Mouse (Mus musculus): Measurements from ENCODE around the gene Tmem89. TPM values are rescaled to one million over a fixed set of nuclear protein-coding genes. Genes with fewer than 3 reads are reported as not detected.

Gene Tmem89
- polyA plus RNA-seq, 2 experiments: 0.24 TPM; not detected in 1

DNA sequence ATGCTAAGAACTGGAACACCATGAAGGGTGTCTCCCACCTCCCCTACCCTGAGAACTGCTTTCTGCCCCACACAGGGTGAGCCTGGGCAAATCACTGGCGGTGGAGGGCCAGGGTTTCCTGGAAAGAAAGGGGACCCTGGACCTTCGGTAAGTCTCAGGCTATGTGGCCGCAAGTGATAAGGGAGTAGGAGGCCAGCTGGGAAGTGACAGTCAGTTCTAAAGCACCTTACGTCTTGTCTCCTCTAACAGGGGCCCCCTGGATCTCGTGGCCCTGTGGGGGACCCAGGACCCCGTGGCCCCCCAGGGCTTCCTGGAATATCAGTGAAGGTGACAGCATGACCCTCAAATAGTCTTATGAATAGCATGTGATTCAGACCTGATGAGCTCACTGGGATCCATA, 49.9 kb downstream of the Tmem89 start:
- no peak for TF ChIP-seq POLR2A (IDR thresholded peaks at IDR 0.05; ENCODE audit: borderline replicate concordance, extremely low read depth, insufficient read depth, insufficient read length)
- DNase-seq (ENCODE audit: low spot score) (no peak), ATAC-seq (ENCODE audit: low FRiP score, low read depth) (no peak)
- H3K27ac ChIP-seq (replicated peaks; ENCODE audit: low read depth, low read length): no peak overlapping the region
- H3K4me1 ChIP-seq (ENCODE audit: control insufficient read depth, insufficient read depth, low read length): no peaks in the 10 kb centered on the region
- H3K9ac ChIP-seq (ENCODE audit: low read depth, low read length, severe bottlenecking): no peak overlapping the region
- no peaks in the 10 kb centered on the region for H3K36me3 ChIP-seq (ENCODE audit: control insufficient read depth, insufficient read depth, low read length)
- no peak overlapping the region for H3K4me2 ChIP-seq (replicated peaks; ENCODE audit: low read depth, low read length, severe bottlenecking)
- H3K27me3 ChIP-seq (ENCODE audit: control insufficient read depth, insufficient read depth, low read length): no peaks in the 10 kb centered on the region
- no peaks in the 10 kb centered on the region for H3K9me3 ChIP-seq (ENCODE audit: control insufficient read depth, low read length)
- WGBS: 85% methylated on average over 6 of the region's 6 CpGs
- H3K4me3 ChIP-seq (replicated peaks; ENCODE audit: low read length): no peak overlapping the region

Other genes with a start within 250 kb of the Tmem89 start
- gene Prkar2a, start 225.3 kb upstream of the Tmem89 start, polyA plus RNA-seq (2012; rRNA removed): 18.5 and 20.4 TPM in 2 replicates
- 33.6 and 34.1 TPM in 2 replicates for gene Prkar2a, start 225.3 kb upstream of the Tmem89 start, polyA plus RNA-seq (2014; fragmentation: Nextera tagmentation; extraction: Ambion mirVana)
- 265 and 285 TPM in 2 replicates for gene Ip6k2, start 130.8 kb upstream of the Tmem89 start, polyA plus RNA-seq (2012; rRNA removed)
- 119 and 126 TPM in 2 replicates for gene Ip6k2, start 130.8 kb upstream of the Tmem89 start, polyA plus RNA-seq (2014; fragmentation: Nextera tagmentation; extraction: Ambion mirVana)
- gene Nckipsd, start 106.3 kb upstream of the Tmem89 start, polyA plus RNA-seq (2012; rRNA removed): 24.0 and 30.1 TPM in 2 replicates
- 14.0 and 17.2 TPM in 2 replicates for gene Nckipsd, start 106.3 kb upstream of the Tmem89 start, polyA plus RNA-seq (2014; fragmentation: Nextera tagmentation; extraction: Ambion mirVana)
- gene Celsr3, start 88.3 kb upstream of the Tmem89 start, polyA plus RNA-seq (2012; rRNA removed): 0.36 and 0.37 TPM in 2 replicates
- gene Celsr3, start 88.3 kb upstream of the Tmem89 start, polyA plus RNA-seq (2014; fragmentation: Nextera tagmentation; extraction: Ambion mirVana): 0.07 and 0.12 TPM in 2 replicates
- gene Slc26a6, start 61.3 kb upstream of the Tmem89 start, polyA plus RNA-seq (2012; rRNA removed): 28.8 and 35.8 TPM in 2 replicates
- 14.5 and 21.5 TPM in 2 replicates for gene Slc26a6, start 61.3 kb upstream of the Tmem89 start, polyA plus RNA-seq (2014; fragmentation: Nextera tagmentation; extraction: Ambion mirVana)
- 347 and 412 TPM in 2 replicates for gene Uqcrc1, start 22.0 kb downstream of the Tmem89 start, polyA plus RNA-seq (2012; rRNA removed)
- gene Uqcrc1, start 22.0 kb downstream of the Tmem89 start, polyA plus RNA-seq (2014; fragmentation: Nextera tagmentation; extraction: Ambion mirVana): 455 and 465 TPM in 2 replicates
- 44.6 and 49.9 TPM in 2 replicates for gene Col7a1, start 39.0 kb downstream of the Tmem89 start, polyA plus RNA-seq (2012; rRNA removed)
- gene Col7a1, start 39.0 kb downstream of the Tmem89 start, polyA plus RNA-seq (2014; fragmentation: Nextera tagmentation; extraction: Ambion mirVana): 17.5 and 25.9 TPM in 2 replicates
- gene Ucn2, start 71.4 kb downstream of the Tmem89 start, polyA plus RNA-seq (2012; rRNA removed): 6.2 and 6.5 TPM in 2 replicates
- 1.0 and 1.5 TPM in 2 replicates for gene Ucn2, start 71.4 kb downstream of the Tmem89 start, polyA plus RNA-seq (2014; fragmentation: Nextera tagmentation; extraction: Ambion mirVana)
- gene Pfkfb4, start 77.2 kb downstream of the Tmem89 start, polyA plus RNA-seq (2012; rRNA removed): 14.5 and 19.6 TPM in 2 replicates
- 9.1 and 9.4 TPM in 2 replicates for gene Pfkfb4, start 77.2 kb downstream of the Tmem89 start, polyA plus RNA-seq (2014; fragmentation: Nextera tagmentation; extraction: Ambion mirVana)
- 150 and 245 TPM in 2 replicates for gene Shisa5, start 123.9 kb downstream of the Tmem89 start, polyA plus RNA-seq (2012; rRNA removed)
- 82.4 and 86.7 TPM in 2 replicates for gene Shisa5, start 123.9 kb downstream of the Tmem89 start, polyA plus RNA-seq (2014; fragmentation: Nextera tagmentation; extraction: Ambion mirVana)
- 33.5 and 50.8 TPM in 2 replicates for gene Trex1, start 145.1 kb downstream of the Tmem89 start, polyA plus RNA-seq (2012; rRNA removed)
- gene Trex1, start 145.1 kb downstream of the Tmem89 start, polyA plus RNA-seq (2014; fragmentation: Nextera tagmentation; extraction: Ambion mirVana): 12.5 and 13.7 TPM in 2 replicates
- 30.5 and 40.3 TPM in 2 replicates for gene Atrip, start 159.5 kb downstream of the Tmem89 start, polyA plus RNA-seq (2012; rRNA removed)
- gene Atrip, start 159.5 kb downstream of the Tmem89 start, polyA plus RNA-seq (2014; fragmentation: Nextera tagmentation; extraction: Ambion mirVana): 22.2 and 25.1 TPM in 2 replicates
- gene Ccdc51, start 167.9 kb downstream of the Tmem89 start, polyA plus RNA-seq (2012; rRNA removed): 9.0 and 9.1 TPM in 2 replicates
- 13.5 and 15.3 TPM in 2 replicates for gene Ccdc51, start 167.9 kb downstream of the Tmem89 start, polyA plus RNA-seq (2014; fragmentation: Nextera tagmentation; extraction: Ambion mirVana)
- 122 and 191 TPM in 2 replicates for gene Tma7, start 168.0 kb downstream of the Tmem89 start, polyA plus RNA-seq (2012; rRNA removed)
- gene Tma7, start 168.0 kb downstream of the Tmem89 start, polyA plus RNA-seq (2014; fragmentation: Nextera tagmentation; extraction: Ambion mirVana): 658 and 664 TPM in 2 replicates
- 31.0 and 36.8 TPM in 2 replicates for gene Plxnb1, start 180.8 kb downstream of the Tmem89 start, polyA plus RNA-seq (2012; rRNA removed)
- gene Plxnb1, start 180.8 kb downstream of the Tmem89 start, polyA plus RNA-seq (2014; fragmentation: Nextera tagmentation; extraction: Ambion mirVana): 8.2 and 10.0 TPM in 2 replicates
- gene Fbxw21, start 247.4 kb downstream of the Tmem89 start, polyA plus RNA-seq (2012; rRNA removed): not detected in 2 replicates
- not detected in 2 replicates for gene Fbxw21, start 247.4 kb downstream of the Tmem89 start, polyA plus RNA-seq (2014; fragmentation: Nextera tagmentation; extraction: Ambion mirVana)

Data from limb, embryonic 14.5 days (tissue).